Mouse (Mus musculus): ENCODE results near the gene Gm13691.
A peak's percentile ranks its signal among the peaks of the same experiment; 100 is the strongest.
"Not testable (repeated sequence)": the region's sequence is repeated elsewhere in the genome, so short reads cannot be mapped to it uniquely, and the experiment has no call there.

Gene Gm13691

DNA sequence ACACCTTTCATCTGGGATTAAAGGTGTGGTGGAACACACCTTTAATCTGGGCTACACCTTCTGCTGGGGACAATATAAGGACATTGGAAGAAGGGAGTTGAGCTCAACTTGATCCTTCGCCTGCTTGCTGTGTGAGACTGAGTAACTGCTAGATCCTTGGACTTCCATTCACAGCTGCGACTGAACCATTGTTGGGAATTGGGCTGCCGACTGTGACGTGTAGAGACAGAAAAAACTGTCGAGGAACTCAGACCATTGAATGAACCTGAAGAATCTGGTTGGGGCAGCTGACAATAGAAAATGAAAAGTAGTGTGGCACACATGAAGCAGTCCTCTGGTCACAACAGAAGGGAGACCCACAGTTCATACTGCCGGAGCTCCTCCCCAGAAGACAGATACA lies at the start of gene Gm13691:
Gm13691 (plus strand) TSS at position 301 of the 400 bp plus-strand sequence.
- DNase-seq (ENCODE audit: low read depth, low spot score) = not testable (repeated sequence)

DNA sequence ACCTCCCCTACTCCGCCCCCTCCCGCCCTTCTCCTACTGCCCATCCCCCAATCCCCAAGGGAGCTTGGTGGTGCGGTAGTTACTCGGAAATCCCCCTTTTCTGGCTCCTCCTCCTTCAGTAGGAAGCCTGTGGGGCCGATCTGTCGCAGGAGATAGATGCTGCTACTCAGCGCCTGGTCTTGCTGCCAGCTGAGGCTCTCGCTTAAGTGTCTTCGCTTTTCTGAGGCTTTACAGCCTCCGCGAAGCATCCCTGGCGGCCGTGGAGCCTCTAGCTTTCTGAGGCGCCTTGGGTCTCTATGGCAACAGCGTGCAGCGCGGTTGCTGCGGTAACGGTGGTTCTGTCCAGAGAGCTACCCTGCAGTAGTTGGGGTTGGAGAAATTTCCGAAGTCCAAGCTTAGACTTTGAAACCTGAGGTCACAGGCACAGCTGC lies 49.4 kb upstream of the Gm13691 start, which contains the start of gene Zswim2:
Zswim2 (minus strand) TSS at position 298 of the 431 bp plus-strand sequence.
- peak; percentile 81 for DNase-seq (ENCODE audit: low read depth, low spot score)

DNA sequence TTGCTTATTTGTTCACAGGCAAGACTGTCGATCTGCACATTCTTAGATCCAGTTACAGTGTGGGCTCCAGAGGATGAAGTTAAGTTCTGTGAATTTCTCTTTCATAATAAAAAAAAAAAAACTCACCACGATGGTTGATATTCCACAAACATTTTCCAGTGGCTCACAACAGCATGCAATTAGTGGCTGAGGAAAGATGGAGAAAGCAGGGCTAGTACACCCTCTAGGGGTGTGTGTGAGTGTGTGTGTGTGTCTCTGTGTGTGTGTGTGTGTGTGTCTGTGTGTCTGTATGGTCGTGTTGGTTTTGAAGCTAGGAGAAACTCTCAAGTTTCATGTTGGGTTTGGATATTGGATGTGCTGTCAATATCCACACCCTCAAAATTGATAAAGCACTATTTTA lies 49.0 kb upstream of the Gm13691 start:
- no peak for DNase-seq (ENCODE audit: low read depth, low spot score)

DNA sequence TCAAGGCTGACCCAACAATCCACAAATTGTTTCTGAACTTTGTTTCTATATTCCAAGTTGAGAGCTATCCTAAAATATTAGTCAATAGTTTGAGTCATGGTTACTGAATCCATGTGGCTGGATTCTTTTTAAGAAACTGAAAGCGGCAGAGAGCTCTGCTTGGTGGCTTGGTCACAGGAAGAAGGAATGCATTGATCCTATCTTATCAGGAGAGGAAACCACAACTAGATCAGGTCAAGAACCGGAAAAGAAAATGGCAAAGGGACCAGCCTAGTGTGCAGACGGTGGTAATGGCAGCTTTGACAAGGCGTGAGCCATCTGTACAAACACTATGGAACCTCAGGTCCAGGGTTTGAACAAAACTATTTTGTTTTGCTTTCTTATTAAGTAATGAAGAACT lies 48.6 kb upstream of the Gm13691 start:
- DNase-seq (ENCODE audit: low read depth, low spot score) = no peak

DNA sequence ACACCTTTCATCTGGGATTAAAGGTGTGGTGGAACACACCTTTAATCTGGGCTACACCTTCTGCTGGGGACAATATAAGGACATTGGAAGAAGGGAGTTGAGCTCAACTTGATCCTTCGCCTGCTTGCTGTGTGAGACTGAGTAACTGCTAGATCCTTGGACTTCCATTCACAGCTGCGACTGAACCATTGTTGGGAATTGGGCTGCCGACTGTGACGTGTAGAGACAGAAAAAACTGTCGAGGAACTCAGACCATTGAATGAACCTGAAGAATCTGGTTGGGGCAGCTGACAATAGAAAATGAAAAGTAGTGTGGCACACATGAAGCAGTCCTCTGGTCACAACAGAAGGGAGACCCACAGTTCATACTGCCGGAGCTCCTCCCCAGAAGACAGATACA lies 35.0 kb upstream of the Gm13691 start, which contains the start of gene Gm13698:
Gm13698 (plus strand) TSS at position 301 of the 400 bp plus-strand sequence.
- DNase-seq (ENCODE audit: low read depth, low spot score) = not testable (repeated sequence)

DNA sequence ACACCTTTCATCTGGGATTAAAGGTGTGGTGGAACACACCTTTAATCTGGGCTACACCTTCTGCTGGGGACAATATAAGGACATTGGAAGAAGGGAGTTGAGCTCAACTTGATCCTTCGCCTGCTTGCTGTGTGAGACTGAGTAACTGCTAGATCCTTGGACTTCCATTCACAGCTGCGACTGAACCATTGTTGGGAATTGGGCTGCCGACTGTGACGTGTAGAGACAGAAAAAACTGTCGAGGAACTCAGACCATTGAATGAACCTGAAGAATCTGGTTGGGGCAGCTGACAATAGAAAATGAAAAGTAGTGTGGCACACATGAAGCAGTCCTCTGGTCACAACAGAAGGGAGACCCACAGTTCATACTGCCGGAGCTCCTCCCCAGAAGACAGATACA lies 29.1 kb upstream of the Gm13691 start, which contains the start of gene Gm13693:
Gm13693 (plus strand) TSS at position 301 of the 400 bp plus-strand sequence.
- not testable (repeated sequence) for DNase-seq (ENCODE audit: low read depth, low spot score)

DNA sequence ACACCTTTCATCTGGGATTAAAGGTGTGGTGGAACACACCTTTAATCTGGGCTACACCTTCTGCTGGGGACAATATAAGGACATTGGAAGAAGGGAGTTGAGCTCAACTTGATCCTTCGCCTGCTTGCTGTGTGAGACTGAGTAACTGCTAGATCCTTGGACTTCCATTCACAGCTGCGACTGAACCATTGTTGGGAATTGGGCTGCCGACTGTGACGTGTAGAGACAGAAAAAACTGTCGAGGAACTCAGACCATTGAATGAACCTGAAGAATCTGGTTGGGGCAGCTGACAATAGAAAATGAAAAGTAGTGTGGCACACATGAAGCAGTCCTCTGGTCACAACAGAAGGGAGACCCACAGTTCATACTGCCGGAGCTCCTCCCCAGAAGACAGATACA lies 23.3 kb upstream of the Gm13691 start, which contains the start of gene Gm13695:
Gm13695 (plus strand) TSS at position 301 of the 400 bp plus-strand sequence.
- not testable (repeated sequence) for DNase-seq (ENCODE audit: low read depth, low spot score)

DNA sequence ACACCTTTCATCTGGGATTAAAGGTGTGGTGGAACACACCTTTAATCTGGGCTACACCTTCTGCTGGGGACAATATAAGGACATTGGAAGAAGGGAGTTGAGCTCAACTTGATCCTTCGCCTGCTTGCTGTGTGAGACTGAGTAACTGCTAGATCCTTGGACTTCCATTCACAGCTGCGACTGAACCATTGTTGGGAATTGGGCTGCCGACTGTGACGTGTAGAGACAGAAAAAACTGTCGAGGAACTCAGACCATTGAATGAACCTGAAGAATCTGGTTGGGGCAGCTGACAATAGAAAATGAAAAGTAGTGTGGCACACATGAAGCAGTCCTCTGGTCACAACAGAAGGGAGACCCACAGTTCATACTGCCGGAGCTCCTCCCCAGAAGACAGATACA lies 17.5 kb upstream of the Gm13691 start, which contains the start of gene Gm13696:
Gm13696 (plus strand) TSS at position 301 of the 400 bp plus-strand sequence.
- DNase-seq (ENCODE audit: low read depth, low spot score) = not testable (repeated sequence)

DNA sequence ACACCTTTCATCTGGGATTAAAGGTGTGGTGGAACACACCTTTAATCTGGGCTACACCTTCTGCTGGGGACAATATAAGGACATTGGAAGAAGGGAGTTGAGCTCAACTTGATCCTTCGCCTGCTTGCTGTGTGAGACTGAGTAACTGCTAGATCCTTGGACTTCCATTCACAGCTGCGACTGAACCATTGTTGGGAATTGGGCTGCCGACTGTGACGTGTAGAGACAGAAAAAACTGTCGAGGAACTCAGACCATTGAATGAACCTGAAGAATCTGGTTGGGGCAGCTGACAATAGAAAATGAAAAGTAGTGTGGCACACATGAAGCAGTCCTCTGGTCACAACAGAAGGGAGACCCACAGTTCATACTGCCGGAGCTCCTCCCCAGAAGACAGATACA lies 11.7 kb upstream of the Gm13691 start, which contains the start of gene Gm13694:
Gm13694 (plus strand) TSS at position 301 of the 400 bp plus-strand sequence.
- DNase-seq (ENCODE audit: low read depth, low spot score) = not testable (repeated sequence)

DNA sequence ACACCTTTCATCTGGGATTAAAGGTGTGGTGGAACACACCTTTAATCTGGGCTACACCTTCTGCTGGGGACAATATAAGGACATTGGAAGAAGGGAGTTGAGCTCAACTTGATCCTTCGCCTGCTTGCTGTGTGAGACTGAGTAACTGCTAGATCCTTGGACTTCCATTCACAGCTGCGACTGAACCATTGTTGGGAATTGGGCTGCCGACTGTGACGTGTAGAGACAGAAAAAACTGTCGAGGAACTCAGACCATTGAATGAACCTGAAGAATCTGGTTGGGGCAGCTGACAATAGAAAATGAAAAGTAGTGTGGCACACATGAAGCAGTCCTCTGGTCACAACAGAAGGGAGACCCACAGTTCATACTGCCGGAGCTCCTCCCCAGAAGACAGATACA lies 5.9 kb upstream of the Gm13691 start, which contains the start of gene Gm13697:
Gm13697 (plus strand) TSS at position 301 of the 400 bp plus-strand sequence.
- DNase-seq (ENCODE audit: low read depth, low spot score) = not testable (repeated sequence)

DNA sequence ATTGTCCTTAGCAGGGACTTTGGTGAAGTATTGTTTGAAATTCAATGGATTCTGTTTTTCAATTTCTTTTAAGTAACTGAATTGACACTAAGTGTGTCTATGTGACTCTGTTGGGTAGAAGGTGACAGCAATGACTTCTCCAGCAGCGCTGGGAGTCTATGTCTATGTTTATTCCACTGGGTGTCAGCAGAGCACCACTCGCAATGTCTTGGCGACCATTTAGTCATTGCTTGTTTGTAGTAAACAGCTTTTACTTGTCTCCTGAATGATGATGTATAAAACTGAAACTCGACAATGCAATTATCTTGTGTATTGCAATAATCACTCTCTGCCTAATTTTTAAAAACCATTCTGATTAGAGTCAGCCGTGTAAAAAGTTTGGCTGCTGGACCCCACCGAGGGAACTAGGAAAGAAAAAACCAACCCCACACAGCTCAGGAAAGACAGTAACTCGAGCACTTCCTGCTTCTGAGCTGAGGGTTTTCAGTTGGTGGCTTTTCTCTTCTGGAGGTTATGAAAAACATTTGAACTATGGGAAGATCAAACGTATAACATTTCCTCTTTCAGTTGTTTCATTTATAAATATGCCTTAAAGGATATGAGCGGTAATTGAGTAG lies 3.4 kb downstream of the Gm13691 start:
- not testable (repeated sequence) for DNase-seq (ENCODE audit: low read depth, low spot score)

DNA sequence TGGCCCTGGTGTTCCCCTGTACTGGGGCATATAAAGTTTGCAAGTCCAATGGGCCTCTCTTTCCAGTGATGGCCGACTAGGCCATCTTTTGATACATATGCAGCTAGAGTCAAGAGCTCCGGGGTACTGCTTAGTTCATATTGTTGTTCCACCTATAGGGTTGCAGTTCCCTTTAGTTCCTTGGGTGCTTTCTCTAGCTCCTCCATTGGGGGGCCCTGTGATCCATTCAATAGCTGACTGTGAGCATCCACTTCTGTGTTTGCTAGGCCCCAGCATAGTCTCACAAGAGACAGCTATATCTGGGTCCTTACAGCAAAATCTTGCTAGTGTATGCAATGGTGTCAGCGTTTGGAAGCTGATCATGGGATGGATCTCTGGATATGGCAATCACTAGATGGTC lies 4.2 kb downstream of the Gm13691 start:
- not testable (repeated sequence) for DNase-seq (ENCODE audit: low read depth, low spot score)

DNA sequence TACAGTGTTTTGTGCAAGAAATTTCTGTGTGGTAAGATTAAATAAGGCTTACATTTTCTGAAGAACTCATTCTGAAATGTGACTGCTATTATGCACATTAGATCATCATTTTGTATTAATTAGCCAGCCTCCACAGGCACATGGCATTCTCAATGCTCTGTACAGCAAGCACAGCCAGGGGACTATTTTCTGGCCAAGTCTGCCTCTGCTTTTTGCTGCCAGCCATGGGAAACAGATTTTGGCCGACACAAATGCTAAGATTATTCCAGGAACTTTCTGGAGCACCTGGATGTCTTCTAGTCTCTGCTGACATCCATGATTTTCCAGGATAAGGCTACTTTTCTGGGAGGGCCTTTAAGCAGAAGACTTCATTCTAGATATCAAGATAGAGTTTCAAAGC lies 18.6 kb downstream of the Gm13691 start:
- no peak for DNase-seq (ENCODE audit: low read depth, low spot score)

DNA sequence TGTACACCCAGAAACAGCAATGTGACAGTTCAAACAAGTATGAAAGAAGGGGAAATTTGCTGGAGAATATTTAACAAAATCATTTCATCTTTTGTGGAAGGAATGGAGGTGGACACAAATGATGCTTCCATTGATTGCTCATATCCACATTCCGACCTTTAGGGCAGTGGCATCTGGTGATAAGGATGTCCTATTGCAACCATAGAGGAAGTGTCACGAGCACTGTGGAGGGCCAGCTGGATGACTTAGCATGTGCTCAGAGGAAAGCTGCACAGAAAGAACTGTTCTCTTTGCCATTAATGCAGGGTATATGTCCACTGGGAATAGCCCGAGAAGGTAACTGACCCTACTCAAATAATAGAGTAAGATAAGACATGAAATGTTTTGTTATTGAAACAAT lies 19.5 kb downstream of the Gm13691 start:
- DNase-seq (ENCODE audit: low read depth, low spot score) = no peak

DNA sequence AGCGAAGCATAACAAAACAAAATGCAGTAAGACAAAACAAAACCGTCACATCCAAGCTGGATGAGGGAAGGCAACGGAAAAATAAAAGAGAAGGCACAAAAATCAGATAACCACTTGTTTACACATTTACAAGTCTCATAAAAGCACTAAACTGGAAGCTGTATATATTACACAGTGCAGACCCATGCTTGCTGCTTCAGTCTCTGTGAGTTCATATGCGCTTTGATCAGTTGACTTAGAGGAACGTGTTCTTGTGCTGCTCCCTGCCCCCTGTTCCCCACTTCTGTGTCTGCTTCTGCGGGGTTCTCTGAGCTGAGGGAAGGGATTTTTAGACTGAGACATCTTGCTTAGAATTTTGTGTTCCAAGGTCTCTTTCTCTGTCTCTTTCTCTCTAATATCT lies 24.2 kb downstream of the Gm13691 start:
- DNase-seq (ENCODE audit: low read depth, low spot score) = no peak

DNA sequence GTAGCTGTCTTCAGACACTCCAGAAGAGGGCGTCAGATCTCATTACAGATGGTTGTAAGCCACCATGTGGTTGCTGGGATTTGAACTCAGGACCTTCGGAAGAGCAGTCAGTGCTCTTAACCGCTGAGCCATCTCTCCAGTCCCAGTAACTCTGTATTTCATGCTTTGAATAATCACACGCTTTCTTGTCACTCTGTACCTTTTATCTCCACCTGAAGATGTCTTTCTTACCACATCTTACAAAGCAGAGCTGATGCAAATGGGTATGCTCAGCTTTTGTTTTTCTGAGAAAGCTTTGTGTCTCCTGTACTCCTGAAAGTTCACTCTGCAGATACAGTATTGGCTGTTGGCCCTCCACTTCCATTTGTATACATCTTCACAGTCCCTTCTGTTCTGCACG lies 25.9 kb downstream of the Gm13691 start:
- not testable (repeated sequence) for DNase-seq (ENCODE audit: low read depth, low spot score)

- DNase-seq (ENCODE audit: low read depth, low spot score) = no peak
These were observed 28.0 kb downstream of the Gm13691 start for GRCm38 (mm10) chr2:84018330-84018729.

- DNase-seq (ENCODE audit: low read depth, low spot score) = no peak
These were observed 29.4 kb downstream of the Gm13691 start for GRCm38 (mm10) chr2:84019519-84020305.

DNA sequence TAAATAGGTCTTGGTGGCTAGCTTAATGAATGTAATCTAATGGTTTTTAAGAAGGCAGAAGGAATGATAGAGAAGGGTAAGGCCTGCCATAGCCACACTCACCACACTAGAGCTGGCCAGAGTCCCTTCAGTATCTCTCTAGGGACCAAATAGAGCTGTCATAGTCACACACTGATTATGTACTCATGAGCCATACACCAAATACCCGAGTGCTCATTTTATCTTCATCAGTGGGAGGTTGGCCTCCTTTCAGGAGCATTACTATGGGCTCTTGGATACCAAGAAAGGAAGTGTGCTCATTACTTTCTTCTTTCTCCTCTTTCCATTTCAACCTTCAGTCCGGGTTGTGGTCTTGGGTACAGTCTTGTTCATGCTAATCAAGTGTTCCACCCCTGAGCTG lies 31.6 kb downstream of the Gm13691 start:
- no peak for DNase-seq (ENCODE audit: low read depth, low spot score)

GRCm38 (mm10) chr2:84022905-84023304 lies 32.6 kb downstream of the Gm13691 start:
- no peak for DNase-seq (ENCODE audit: low read depth, low spot score)

DNA sequence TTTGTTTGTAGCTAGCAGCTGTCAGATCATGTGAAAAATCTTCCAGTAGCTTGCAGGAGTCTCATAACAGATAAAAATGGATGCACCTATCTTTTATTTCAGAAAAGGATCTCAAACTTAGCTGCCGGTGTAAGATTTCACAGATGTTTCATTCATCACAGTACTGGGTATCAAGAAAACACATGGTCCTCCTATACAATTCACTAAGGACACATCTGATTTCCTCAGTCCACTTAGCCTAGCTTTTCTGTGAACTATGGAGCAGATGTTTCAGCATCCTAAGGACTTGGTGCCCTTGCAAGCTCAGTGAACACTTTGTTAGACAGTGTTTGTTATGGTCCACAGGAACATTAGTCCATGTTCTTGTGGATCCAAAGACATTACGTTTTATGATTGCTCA lies 33.0 kb downstream of the Gm13691 start:
- DNase-seq (ENCODE audit: low read depth, low spot score) = no peak

DNA sequence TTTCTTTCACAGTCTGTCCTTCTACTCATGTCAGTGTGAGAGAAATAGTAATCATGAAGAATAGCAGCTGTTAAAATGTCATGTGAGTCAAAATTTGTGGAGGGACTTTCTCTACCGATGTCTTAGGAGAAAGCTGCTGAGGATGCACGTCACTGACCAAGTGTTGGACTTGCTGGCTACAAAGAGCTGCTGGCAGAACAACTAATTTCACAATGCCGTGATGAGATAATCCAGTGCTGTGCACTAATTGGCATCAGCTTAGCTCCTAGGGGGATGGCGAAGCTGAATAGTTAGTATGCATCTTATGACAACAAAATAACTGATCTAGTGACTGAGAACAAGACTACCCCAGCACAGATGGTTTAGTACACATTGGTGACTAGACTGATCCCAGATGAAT lies 34.9 kb downstream of the Gm13691 start:
- no peak for DNase-seq (ENCODE audit: low read depth, low spot score)

Data from ES-CJ7 (cell line).